Mouse (Mus musculus) WW6 (cell line): ENCODE results near the gene Zfp511.
A peak's percentile ranks its signal among the peaks of the same experiment; 100 is the strongest.

Experiments used
- DNase-seq: peaks from one replicate; pipeline ENCODE4 v3.0.0-alpha.2; 2013; ENCODE audit warnings: low read depth, low spot score

Gene Zfp511

GRCm38 (mm10) chr7:140036281-140037170, at the start of gene Zfp511, which contains the start of gene Tubgcp2:
TSS of gene Zfp511 (plus strand) at chr7:140036391.
TSS of gene Tubgcp2 (minus strand) at chr7:140036669.
- peak; percentile 91 for DNase-seq

GRCm38 (mm10) chr7:139988272-139988671, 47.9 kb upstream of the Zfp511 start:
- no peak for DNase-seq

GRCm38 (mm10) chr7:139990864-139991394, 45.3 kb upstream of the Zfp511 start:
- DNase-seq: no peak

- no peak for DNase-seq
These were observed 43.8 kb upstream of the Zfp511 start, which contains the start of gene Adam8 for GRCm38 (mm10) chr7:139992406-139992805. TSS of gene Adam8 (minus strand) at chr7:139992562.

GRCm38 (mm10) chr7:139993532-139993931, 42.7 kb upstream of the Zfp511 start:
- no peak for DNase-seq

- no peak for DNase-seq
These were observed 42.0 kb upstream of the Zfp511 start for GRCm38 (mm10) chr7:139994202-139994601.

- DNase-seq: peak; percentile 43
These were observed 41.5 kb upstream of the Zfp511 start for GRCm38 (mm10) chr7:139994676-139995075.

GRCm38 (mm10) chr7:139998691-139999350, 37.4 kb upstream of the Zfp511 start:
- DNase-seq: no peak

- no peak for DNase-seq
These were observed 35.0 kb upstream of the Zfp511 start for GRCm38 (mm10) chr7:140001086-140001740.

GRCm38 (mm10) chr7:140004666-140005065, 31.5 kb upstream of the Zfp511 start:
- no peak for DNase-seq

- no peak for DNase-seq
These were observed 29.2 kb upstream of the Zfp511 start for GRCm38 (mm10) chr7:140006861-140007611.

- no peak for DNase-seq
These were observed 28.4 kb upstream of the Zfp511 start for GRCm38 (mm10) chr7:140007781-140008180.

GRCm38 (mm10) chr7:140011336-140011735, 24.9 kb upstream of the Zfp511 start:
- DNase-seq: no peak

- DNase-seq: no peak
These were observed 4.4 kb upstream of the Zfp511 start for GRCm38 (mm10) chr7:140031771-140032170.

- no peak for DNase-seq
These were observed 3.8 kb upstream of the Zfp511 start for GRCm38 (mm10) chr7:140032366-140032765.

GRCm38 (mm10) chr7:140033386-140033785, 2.8 kb upstream of the Zfp511 start:
- no peak for DNase-seq

GRCm38 (mm10) chr7:140035456-140035855, 735 bp upstream of the Zfp511 start:
- no peak for DNase-seq

- no peak for DNase-seq
These were observed 972 bp downstream of the Zfp511 start for GRCm38 (mm10) chr7:140037171-140037555.

- no peak for DNase-seq
These were observed 6.5 kb downstream of the Zfp511 start for GRCm38 (mm10) chr7:140042728-140043127.

- no peak for DNase-seq
These were observed 9.4 kb downstream of the Zfp511 start for GRCm38 (mm10) chr7:140045546-140045945.

GRCm38 (mm10) chr7:140047811-140048311, 11.7 kb downstream of the Zfp511 start:
- no peak for DNase-seq
